Mouse (Mus musculus) forebrain, postnatal 0 days (tissue): ENCODE results near the gene AI987944. TPM values are rescaled to one million over a fixed set of nuclear protein-coding genes. Genes with fewer than 3 reads are reported as not detected.
A peak's percentile ranks its signal among the peaks of the same experiment; 100 is the strongest.

Source experiments
- ATAC-seq: fragments of 200-750 bp; cut with Nextera tagmentation; 2 replicates; pipeline ENCODE4 v1.8.0; 2017; ENCODE audit warnings: mild to moderate bottlenecking, moderate library complexity
- DNase-seq: peaks from one replicate; pipeline ENCODE4 v3.0.0-alpha.2; 2015
- H3K27ac ChIP-seq: fragments of 300-500 bp; sonication (generic); 2 replicates; pipeline ENCODE4 v1.5.1; 2014; ENCODE audit warnings: low read depth, mild to moderate bottlenecking, antibody characterized with exemption, low read length, moderate library complexity, mixed read lengths
- H3K27me3 ChIP-seq: fragments of 300-500 bp; sonication (generic); 2 replicates; pipeline ENCODE4 v1.6.1; 2014; ENCODE audit warnings: mild to moderate bottlenecking, low read length, mixed read lengths; ENCODE audit not compliant: insufficient read depth
- H3K36me3 ChIP-seq: fragments of 300-500 bp; sonication (generic); 2 replicates; pipeline ENCODE4 v1.6.1; 2014; ENCODE audit warnings: mild to moderate bottlenecking, moderate library complexity; ENCODE audit not compliant: insufficient read depth
- H3K4me1 ChIP-seq: fragments of 300-500 bp; sonication (generic); 2 replicates; pipeline ENCODE4 v1.6.1; 2014; ENCODE audit warnings: antibody characterized with exemption; ENCODE audit not compliant: insufficient read depth
- H3K4me2 ChIP-seq: fragments of 300-500 bp; sonication (generic); 2 replicates; pipeline ENCODE4 v1.6.1; 2014; ENCODE audit warnings: low read depth, mild to moderate bottlenecking, moderate library complexity
- H3K4me3 ChIP-seq: fragments of 300-500 bp; sonication (generic); 2 replicates; pipeline ENCODE4 v1.5.1; 2014; ENCODE audit warnings: low read depth, low read length, mixed read lengths
- H3K9ac ChIP-seq: fragments of 300-500 bp; sonication (generic); 2 replicates; pipeline ENCODE4 v1.6.1; 2014; ENCODE audit warnings: mild to moderate bottlenecking
- H3K9me3 ChIP-seq: fragments of 300-500 bp; sonication (generic); 2 replicates; pipeline ENCODE4 v1.6.1; 2016; ENCODE audit warnings: low read length
- CTCF ChIP-seq: sonication (generic); IDR thresholded peaks from 2 replicates; pipeline ENCODE4 v1.5.1; 2016; ENCODE audit warnings: antibody characterized with exemption, control low read depth, low read depth
- WGBS: fragments of 180-500 bp; shearing (Covaris S2); extraction: QIAGEN DNeasy Blood & Tissue Kit; methylation state at CpG from one replicate; pipeline ENCODE4 v1.1.7; 2014; 5-methylcytosine and 5-hydroxymethylcytosine counted together
- polyA plus RNA-seq: library from polyadenylated mRNA; unstranded; fragments of >200 nt; fragmentation: Nextera tagmentation; extraction: Ambion mirVana; gene quantifications from 2 replicates; pipeline ENCODE4 v1.2.1, GENCODE M21; 2015
- total RNA-seq: library from RNA; depleted of rRNA; stranded (reverse); fragments of >200 nt; gene quantifications from 2 replicates; pipeline ENCODE4 v1.2.3, GENCODE M21; 2014; rRNA removed

Gene AI987944
- total RNA-seq (5.6 and 6.8 TPM in 2 replicates), polyA plus RNA-seq (5.8 and 7.5 TPM in 2 replicates)

DNA sequence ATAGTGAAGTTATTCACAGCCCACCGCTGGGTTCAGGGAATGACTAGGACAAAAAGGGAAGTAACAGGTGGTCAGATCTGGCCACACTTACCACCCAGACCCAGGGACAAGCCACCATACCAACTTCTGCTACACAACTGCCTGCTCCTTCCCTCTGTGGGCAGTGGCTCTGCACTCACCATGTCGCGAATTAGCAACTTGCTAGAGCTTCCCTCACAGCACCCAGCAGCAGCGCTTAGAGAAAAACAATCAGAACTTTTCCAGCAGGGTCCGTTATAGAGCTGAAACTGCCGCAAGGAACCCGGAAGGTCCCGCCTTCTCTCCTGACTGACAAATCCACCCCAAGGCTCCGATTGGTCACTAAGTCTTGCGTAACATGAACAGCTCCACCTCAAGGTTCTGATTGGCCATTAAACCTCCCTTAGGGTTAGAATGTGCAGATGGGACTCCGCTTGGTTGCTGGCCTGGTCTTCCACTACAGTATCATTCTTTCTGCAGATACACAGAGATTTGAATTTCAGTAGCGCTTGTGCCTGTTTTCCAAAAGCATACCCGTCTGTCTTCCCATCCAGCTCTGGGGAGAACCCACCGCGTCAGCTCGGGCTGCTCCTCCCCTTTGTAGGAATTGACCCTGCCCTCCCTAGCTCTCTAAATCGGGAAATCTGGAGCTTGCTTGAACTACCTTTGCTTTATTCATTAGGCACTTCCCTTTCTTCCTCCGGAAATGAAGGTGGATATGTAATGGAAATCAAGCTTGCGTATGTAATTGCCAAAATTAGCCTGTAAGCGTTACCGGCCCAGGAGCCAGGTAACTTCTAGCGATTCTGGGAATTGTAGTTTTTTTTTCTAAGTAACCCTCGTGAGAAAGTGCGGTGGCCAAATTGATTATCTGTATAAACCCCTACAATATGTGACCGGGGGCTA, at the start of gene AI987944:
TSS of gene AI987944 (minus strand) at position 332 of the 924 bp plus-strand sequence.
- peak; percentile 99 for ATAC-seq
- WGBS = under 1% methylated on average over 25 of the region's 25 CpGs
- Histone ChIP-seq H3K36me3 (no peaks in the 10 kb centered on the region), H3K27me3 (no peaks in the 10 kb centered on the region), H3K4me2 (peak within 1 kb of the TSS; percentile 63), H3K27ac (peak within 1 kb of the TSS; percentile 81), H3K4me3 (peak within 1 kb of the TSS; percentile 65), H3K4me1 (no peaks in the 10 kb centered on the region), H3K9ac (peak within 1 kb of the TSS; percentile 40), H3K9me3 (no peaks in the 10 kb centered on the region)
- peak; percentile 45 for TF ChIP-seq CTCF
- peak; percentile 92 for DNase-seq

DNA sequence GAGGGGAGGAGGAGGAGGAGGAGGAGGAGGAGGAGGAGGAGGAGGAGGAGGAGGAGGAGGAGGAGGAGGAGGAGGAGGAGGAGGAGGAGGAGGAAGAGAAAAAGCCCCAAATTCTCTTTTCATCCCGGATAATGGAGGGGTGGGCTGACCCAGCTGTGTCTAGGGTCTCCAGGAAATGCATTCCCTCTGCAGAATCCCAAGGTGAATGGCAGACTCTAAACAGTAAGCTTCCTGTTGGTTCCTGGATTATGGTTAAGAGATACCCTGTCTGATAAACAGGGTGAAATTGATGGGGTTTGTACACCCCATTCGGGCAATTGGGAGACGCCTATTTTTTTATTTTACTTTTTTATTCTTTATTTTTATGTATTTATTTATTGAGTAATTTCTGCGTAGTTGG, 951 bp upstream of the AI987944 start:
- Histone ChIP-seq H3K27ac (no peak overlapping the region), H3K27me3 (no peaks in the 10 kb centered on the region), H3K9me3 (no peaks in the 10 kb centered on the region), H3K4me1 (no peaks in the 10 kb centered on the region), H3K4me3 (peak overlapping the region; percentile 65; the same call in 1 of the 2 replicates), H3K36me3 (no peaks in the 10 kb centered on the region), H3K4me2 (peak overlapping the region; percentile 63; the same call in 1 of the 2 replicates), H3K9ac (no peak overlapping the region)
- ATAC-seq (no peak), DNase-seq (no peak)
- no peak for TF ChIP-seq CTCF
- 72% methylated on average over 4 of the region's 4 CpGs for WGBS

Other genes with a start within 250 kb of the AI987944 start
- gene Gm5592, start 239.5 kb downstream of the AI987944 start, total RNA-seq = not detected in 2 replicates
- not detected in 2 replicates for gene Gm5592, start 239.5 kb downstream of the AI987944 start, polyA plus RNA-seq
- 0.15 and 0.48 TPM in 2 replicates for gene Vmn2r57, start 55.3 kb upstream of the AI987944 start, total RNA-seq
- gene Vmn2r57, start 55.3 kb upstream of the AI987944 start, polyA plus RNA-seq = 0.28 and 0.50 TPM in 2 replicates
- gene Gm20449, start 106.0 kb upstream of the AI987944 start, total RNA-seq = 0.24 TPM in 1 of 2 replicates, not detected in the other
- gene Gm20449, start 106.0 kb upstream of the AI987944 start, polyA plus RNA-seq = 0.04 and 0.13 TPM in 2 replicates
- gene AW146154, start 106.5 kb upstream of the AI987944 start, total RNA-seq = 5.0 and 5.9 TPM in 2 replicates
- gene AW146154, start 106.5 kb upstream of the AI987944 start, polyA plus RNA-seq = 3.0 and 4.3 TPM in 2 replicates
- not detected in 2 replicates for gene Gm6871, start 180.3 kb upstream of the AI987944 start, total RNA-seq
- gene Gm6871, start 180.3 kb upstream of the AI987944 start, polyA plus RNA-seq = not detected in 2 replicates
- gene 2610021A01Rik, start 205.9 kb upstream of the AI987944 start, total RNA-seq = 23.2 and 26.5 TPM in 2 replicates
- gene 2610021A01Rik, start 205.9 kb upstream of the AI987944 start, polyA plus RNA-seq = 6.8 and 10.5 TPM in 2 replicates
- gene Zfp788, start 239.8 kb upstream of the AI987944 start, total RNA-seq = 37.1 and 44.0 TPM in 2 replicates
- gene Zfp788, start 239.8 kb upstream of the AI987944 start, polyA plus RNA-seq = 14.9 and 17.5 TPM in 2 replicates